Mouse (Mus musculus): ENCODE data around the gene Unc5b.

Unc5b gene

GRCm38 (mm10) chr10:60797682-60798422 is 33.5 kb downstream of the Unc5b start:
- no peak for DNase-seq

GRCm38 (mm10) chr10:60796474-60796873 is 34.9 kb downstream of the Unc5b start:
- no peak for DNase-seq

DNA sequence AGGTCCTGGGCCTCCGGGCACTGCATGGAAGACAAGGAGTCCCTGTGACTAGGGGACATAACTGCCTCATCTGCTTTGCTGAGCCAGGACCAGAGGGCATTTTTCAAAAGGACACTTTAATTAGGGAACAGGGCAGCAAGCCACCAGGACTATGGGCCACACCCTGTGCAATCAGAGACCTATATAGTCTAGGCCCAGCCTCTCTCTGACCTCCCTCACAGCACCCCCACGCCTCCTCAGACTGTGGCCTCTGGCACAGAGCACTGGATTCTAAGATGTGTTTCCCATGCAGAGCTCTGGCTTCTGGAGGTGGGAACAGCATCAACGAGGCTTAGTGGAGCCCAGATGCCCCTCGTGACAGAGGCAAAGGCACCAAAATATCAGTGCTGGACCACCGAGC is 35.4 kb downstream of the Unc5b start:
- DNase-seq = no peak

DNA sequence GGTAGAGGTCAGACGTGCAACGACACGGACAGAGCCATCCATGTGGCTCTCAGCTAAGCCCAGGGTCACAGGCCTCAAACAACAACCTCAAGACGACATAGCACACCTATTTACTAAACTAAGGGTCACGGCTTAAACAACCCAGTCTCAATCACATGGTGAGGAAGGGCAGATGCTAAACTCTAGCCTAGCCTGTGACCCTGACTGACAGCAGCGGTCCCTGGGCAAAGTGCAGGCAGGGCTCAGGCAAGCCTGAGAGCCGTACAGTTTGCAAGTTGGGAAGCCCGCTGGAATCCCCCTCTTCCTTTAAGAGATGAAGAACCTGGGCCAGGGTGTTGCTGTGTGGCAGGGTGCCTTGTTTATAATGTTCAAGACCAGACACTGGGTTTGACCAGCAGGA is 36.6 kb downstream of the Unc5b start:
- no peak for DNase-seq

GRCm38 (mm10) chr10:60794374-60794773 is 37.0 kb downstream of the Unc5b start:
- peak; percentile 82 for DNase-seq

DNA sequence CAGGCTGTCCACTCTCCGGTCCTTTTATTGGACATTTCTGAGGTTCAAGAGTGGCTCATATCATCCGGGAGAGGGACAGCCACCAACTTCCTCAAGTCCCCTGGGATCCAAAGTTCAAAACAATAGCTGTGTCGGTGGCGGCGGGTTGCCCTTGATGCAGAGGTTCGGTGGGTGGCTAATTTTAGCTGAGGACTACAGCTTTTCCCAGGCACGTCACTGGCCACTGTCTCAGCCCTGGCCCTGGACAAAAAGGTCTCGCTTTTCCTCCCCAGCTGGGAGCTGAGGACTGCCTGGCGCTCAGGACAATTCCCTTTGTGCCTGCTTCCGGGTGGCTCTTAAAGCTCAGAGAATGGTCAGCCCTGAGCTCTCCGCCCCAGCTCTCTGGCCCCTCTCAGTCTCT is 38.5 kb downstream of the Unc5b start:
- no peak for DNase-seq

- no peak for DNase-seq
These were observed 39.0 kb downstream of the Unc5b start for GRCm38 (mm10) chr10:60792365-60792764.

DNA sequence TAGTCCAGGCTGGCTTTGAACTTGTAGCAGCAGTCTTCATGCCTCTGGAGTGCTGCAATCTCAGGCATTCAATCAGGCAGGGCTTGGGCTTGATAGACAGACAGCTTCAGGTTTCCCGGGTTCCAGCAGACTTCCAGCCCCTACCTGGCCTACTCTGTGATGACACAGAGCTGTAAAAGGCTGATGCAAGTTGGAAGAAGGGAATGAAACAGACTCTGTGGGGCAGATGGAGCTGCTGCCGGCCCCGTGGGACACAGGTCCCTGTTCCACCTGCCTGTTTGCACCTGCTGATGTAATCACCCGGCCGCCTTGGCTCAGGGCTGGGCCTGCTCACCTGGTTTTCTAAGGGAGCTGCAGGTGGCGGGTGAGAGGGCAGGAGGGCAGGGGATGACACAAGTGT is 40.5 kb downstream of the Unc5b start:
- no peak for DNase-seq

DNA sequence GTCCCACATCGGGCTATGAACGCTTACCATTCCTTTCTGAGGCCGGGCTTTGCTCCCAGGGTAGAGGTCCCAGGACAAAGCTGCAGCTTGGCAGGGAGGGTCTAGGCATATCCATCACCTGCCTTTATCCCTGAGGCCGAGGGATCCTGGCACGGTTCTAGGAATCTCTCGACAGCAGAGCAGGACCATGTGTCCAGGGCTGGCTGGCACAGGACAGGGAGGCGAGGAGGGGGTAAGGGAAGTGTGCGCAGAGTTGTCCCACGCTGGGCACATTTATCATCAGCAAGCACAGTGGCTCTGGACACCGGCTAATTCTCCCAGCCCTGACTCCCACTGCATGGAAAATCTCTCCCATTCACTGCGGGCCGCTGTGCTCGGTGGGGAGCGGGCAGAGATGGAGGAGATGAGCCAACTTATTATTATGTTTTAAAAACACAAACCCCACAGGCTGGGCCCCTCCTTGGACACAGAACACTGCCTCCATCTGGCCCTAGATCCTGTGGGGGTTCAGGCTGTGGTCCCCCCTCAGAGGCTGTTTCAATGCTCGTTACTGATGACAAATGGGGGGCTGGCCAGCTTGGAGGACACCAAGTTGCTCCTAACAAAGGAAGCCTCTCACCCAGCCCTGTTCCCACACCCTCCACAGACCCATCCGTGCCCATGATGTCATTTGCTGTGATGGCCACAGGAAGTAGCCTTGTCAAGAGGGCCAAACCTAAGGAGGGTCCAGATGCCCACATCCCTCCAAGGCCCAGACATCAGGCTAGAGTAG is 43.9 kb downstream of the Unc5b start:
- DNase-seq = peak; percentile 49

- no peak for DNase-seq
These were observed 47.8 kb downstream of the Unc5b start for GRCm38 (mm10) chr10:60783608-60784007.

DNA sequence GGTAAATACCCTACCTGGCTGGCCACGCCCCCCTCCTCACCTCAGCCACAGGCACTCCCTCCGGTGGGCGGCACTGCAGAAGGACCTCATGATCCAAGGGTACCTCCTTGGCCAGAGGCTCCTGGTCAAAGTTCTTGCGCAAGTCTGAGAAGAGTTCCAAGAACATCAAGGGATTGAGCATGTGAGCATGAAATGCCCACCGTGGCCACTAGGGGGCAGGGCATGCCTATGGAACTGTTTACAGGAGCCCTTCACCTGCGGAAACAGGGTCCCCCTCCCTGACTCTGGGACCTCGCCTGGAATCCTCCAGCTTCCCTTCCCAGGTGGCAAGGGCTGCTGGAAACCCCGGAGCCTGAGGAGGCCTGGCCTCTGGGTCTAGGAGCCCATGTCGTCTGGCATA is 51.8 kb downstream of the Unc5b start:
- peak; percentile 82 for DNase-seq

DNA sequence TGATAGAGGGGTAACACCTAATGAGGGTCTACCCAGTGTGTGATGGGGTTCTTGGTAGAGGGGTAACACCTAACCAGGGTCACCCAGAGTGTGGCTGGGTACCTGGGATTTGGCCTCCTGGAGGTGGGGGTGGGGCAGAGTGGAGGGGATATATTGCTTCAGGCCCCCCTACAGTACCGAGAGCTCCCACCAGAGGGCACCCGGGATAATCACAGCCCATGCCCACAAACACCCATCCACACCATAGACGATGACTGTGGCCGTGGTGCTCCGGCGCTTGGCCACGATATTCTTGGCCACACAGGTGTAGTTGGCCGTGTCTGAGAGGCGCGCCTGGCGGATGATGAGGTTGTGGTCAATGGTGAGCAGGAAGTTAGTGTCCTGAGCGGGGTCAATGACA is 52.8 kb downstream of the Unc5b start:
- peak; percentile 62 for DNase-seq

DNA sequence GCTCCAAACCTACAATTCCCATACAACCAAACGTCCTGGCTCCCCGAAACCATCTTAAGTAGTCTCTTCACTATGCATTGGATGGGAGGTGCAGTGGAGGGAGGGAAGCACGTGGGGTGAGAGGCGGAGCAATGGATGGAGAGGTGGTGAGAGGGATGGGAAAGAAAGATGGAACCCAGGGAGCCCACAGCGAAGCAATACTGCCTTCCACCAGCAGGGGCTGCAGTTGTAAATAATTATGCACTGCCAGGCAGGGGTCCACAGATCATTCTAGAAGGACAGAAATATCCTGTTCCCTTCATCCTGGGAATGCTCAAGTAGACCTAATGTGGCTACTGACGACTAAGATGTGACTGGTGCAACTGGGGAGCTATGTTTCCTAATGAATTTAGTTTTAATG is 55.9 kb downstream of the Unc5b start:
- DNase-seq = peak; percentile 51

DNA sequence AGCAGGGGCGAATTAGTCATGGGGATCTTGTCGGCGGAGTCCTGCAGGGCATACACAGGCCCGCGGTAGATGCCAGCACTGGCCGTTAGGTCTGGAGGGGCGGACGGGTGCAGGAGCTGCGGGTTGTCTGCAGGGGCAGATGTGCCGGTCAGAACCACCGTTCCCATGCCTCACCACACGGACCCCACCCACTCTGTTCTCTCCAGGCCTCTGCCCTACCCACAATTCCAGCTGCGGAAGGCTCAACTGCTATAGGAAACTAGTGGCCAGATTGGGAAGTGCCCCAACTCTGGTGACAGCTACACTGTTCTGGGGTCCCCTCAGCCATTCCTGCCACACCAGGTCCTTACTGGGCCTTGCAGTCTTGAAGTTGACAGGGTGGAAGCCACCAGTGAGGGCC is 56.8 kb downstream of the Unc5b start:
- no peak for DNase-seq

GRCm38 (mm10) chr10:60770855-60771254 is 60.5 kb downstream of the Unc5b start:
- no peak for DNase-seq

- no peak for DNase-seq
These were observed 62.8 kb downstream of the Unc5b start for GRCm38 (mm10) chr10:60768614-60769013.

DNA sequence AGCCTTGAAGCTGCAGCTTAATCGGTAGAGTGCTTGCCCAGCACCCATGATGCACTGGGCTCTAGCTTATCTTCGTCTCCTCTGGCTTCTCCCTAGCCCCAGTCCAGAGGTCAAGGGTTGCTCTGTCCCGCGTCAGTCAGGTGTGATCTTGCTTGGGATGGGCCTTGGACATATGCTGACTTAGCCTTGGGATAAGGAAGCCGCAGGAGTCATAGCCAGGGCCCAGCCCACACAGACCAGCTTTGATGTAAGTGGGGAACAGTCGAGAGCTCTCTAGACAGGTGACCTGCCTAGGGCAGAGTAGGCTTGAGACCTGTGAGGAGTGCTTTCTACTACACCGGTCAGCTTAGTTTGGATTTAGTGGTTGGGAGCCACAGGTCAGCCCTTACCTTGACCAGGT is 64.0 kb downstream of the Unc5b start:
- DNase-seq = no peak

GRCm38 (mm10) chr10:60762126-60762525 is 69.3 kb downstream of the Unc5b start:
- no peak for DNase-seq

GRCm38 (mm10) chr10:60760377-60760776 is 71.0 kb downstream of the Unc5b start:
- DNase-seq = peak; percentile 96

GRCm38 (mm10) chr10:60756992-60757391 is 74.4 kb downstream of the Unc5b start:
- peak; percentile 83 for DNase-seq

- no peak for DNase-seq
These were observed 75.2 kb downstream of the Unc5b start for GRCm38 (mm10) chr10:60756146-60756545.

DNA sequence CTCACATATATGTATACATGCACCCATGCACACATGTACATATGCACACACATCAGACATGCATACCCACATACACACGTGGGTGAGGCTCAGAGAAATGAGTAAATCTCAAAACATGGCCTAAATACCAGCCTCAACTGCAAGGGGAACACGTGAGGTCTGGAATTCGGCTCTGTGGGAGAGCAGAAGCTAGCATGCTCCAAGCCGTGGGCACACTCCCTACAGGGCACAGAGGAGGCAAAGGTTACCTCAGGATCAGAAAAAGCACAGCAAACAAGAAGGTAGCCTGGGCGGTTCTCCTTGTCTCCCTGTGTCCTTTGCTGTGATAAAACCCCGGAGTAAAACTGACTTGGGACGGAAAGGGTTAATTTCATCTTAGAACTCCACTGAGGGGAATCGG is 77.4 kb downstream of the Unc5b start:
- DNase-seq = no peak

GRCm38 (mm10) chr10:60753261-60753660 is 78.1 kb downstream of the Unc5b start:
- DNase-seq = no peak
